Mouse (Mus musculus) MEL (cell line): ENCODE results near the gene P2rx7. TPM values are rescaled to one million over a fixed set of nuclear protein-coding genes. Genes with fewer than 3 reads are reported as not detected.
A peak's percentile ranks its signal among the peaks of the same experiment; 100 is the strongest.

ENCODE experiments used
- DNase-seq: peaks from one replicate; pipeline ENCODE4 v3.0.0; 2011; ENCODE audit warnings: low read depth, low spot score
- H3K27ac ChIP-seq: 2 replicates; pipeline ENCODE4 v1.5.1; 2012; ENCODE audit warnings: low read depth, mild to moderate bottlenecking, control low read depth, low read length, moderate library complexity; ENCODE audit not compliant: control insufficient read depth
- H3K27me3 ChIP-seq, 2 experiments: fragments of 150-350 bp in 1 of 2; sonication (generic) in 1 of 2; 2 replicates each; pipeline ENCODE4 v1.6.1; 2012; ENCODE audit warnings: low read length in 2 of 2, mild to moderate bottlenecking in 2 of 2, improper control_type of control experiment in 1 of 2, moderate library complexity in 1 of 2; ENCODE audit not compliant: insufficient read depth in 2 of 2, control insufficient read depth in 1 of 2
- H3K36me3 ChIP-seq, 2 experiments: 2 replicates each; pipeline ENCODE4 v1.6.1; 2012 to 2014; ENCODE audit warnings: low read length in 2 of 2, improper control_type of control experiment in 1 of 2, inconsistent platforms in 1 of 2, mild to moderate bottlenecking in 1 of 2; ENCODE audit not compliant: insufficient read depth in 2 of 2, control insufficient read depth in 1 of 2
- H3K4me1 ChIP-seq, 2 experiments: fragments of 150-350 bp in 1 of 2; sonication (generic) in 1 of 2; 2 replicates each; pipeline ENCODE4 v1.6.1; 2012; ENCODE audit warnings: low read length in 2 of 2, improper control_type of control experiment in 1 of 2, mild to moderate bottlenecking in 1 of 2; ENCODE audit not compliant: insufficient read depth in 2 of 2, control insufficient read depth in 1 of 2
- H3K4me3 ChIP-seq, 2 experiments: fragments of 150-350 bp in 1 of 2; sonication (generic) in 1 of 2; 2 replicates each; pipeline ENCODE4 v1.5.1; 2012; ENCODE audit warnings: low read depth in 2 of 2, low read length in 2 of 2, mild to moderate bottlenecking in 2 of 2, moderate library complexity in 2 of 2, control low read depth in 1 of 2, improper control_type of control experiment in 1 of 2; ENCODE audit not compliant: control insufficient read depth in 1 of 2, insufficient read depth in 1 of 2
- H3K79me2 ChIP-seq: 2 replicates; pipeline ENCODE4 v1.6.1; 2012; ENCODE audit warnings: mild to moderate bottlenecking, low read length, moderate library complexity; ENCODE audit not compliant: control insufficient read depth, poor library complexity, insufficient read depth
- H3K9ac ChIP-seq: 2 replicates; pipeline ENCODE4 v1.6.1; 2012; ENCODE audit warnings: low read depth, mild to moderate bottlenecking, control low read depth, low read length, moderate library complexity; ENCODE audit not compliant: control insufficient read depth, poor library complexity, severe bottlenecking
- H3K9me3 ChIP-seq: fragments of 150-350 bp; sonication (generic); replicated peaks from 2 replicates; pipeline ENCODE4 v1.6.1; 2012; ENCODE audit warnings: mild to moderate bottlenecking, low read length, improper control_type of control experiment, moderate library complexity; ENCODE audit not compliant: insufficient read depth
- BHLHE40 ChIP-seq: IDR thresholded peaks from 2 replicates; pipeline ENCODE4 v1.6.1; 2012; ENCODE audit warnings: low read depth, mild to moderate bottlenecking, inconsistent platforms, low read length, improper control_type of control experiment, borderline replicate concordance
- CHD2 ChIP-seq: IDR thresholded peaks from 2 replicates; pipeline ENCODE4 v1.6.1; 2011; ENCODE audit warnings: low read length, improper control_type of control experiment
- CTCF ChIP-seq, 3 experiments: IDR thresholded peaks in 2 of 3; conservative IDR thresholded peaks in 1 of 3; 2 replicates each; pipeline ENCODE4 v1.5.1; 2011 to 2012; ENCODE audit warnings: low read length in 3 of 3, low read depth in 2 of 3, mild to moderate bottlenecking in 2 of 3, improper control_type of control experiment in 1 of 3, inconsistent platforms in 1 of 3, mixed read lengths in 1 of 3, moderate library complexity in 1 of 3; ENCODE audit not compliant: control insufficient read depth in 1 of 3, insufficient read depth in 1 of 3, poor library complexity in 1 of 3, severe bottlenecking in 1 of 3
- E2F4 ChIP-seq: IDR thresholded peaks from 2 replicates; pipeline ENCODE4 v1.6.1; 2011; ENCODE audit warnings: low read depth, low read length, improper control_type of control experiment, borderline replicate concordance
- ELF1 ChIP-seq: IDR thresholded peaks from 2 replicates; pipeline ENCODE4 v1.6.1; 2014; ENCODE audit warnings: low read depth, mild to moderate bottlenecking, inconsistent platforms, low read length, improper control_type of control experiment, moderate library complexity
- EP300 ChIP-seq, 2 experiments: IDR thresholded peaks; 2 replicates each; pipeline ENCODE4 v1.6.1; 2011; ENCODE audit warnings: improper control_type of control experiment in 2 of 2, low read length in 2 of 2, low read depth in 1 of 2, mild to moderate bottlenecking in 1 of 2
- ETS1 ChIP-seq: IDR thresholded peaks from 2 replicates; pipeline ENCODE4 v1.6.1; 2012; ENCODE audit warnings: low read depth, mild to moderate bottlenecking, inconsistent platforms, low read length, improper control_type of control experiment, moderate library complexity
- GABPA ChIP-seq: IDR thresholded peaks from 2 replicates; pipeline ENCODE4 v1.6.1; 2012; ENCODE audit warnings: low read depth, mild to moderate bottlenecking, inconsistent platforms, low read length, improper control_type of control experiment, moderate library complexity
- GATA1 ChIP-seq: IDR thresholded peaks from 2 replicates; pipeline ENCODE4 v1.6.1; 2011; ENCODE audit warnings: low read depth, low read length, improper control_type of control experiment
- KAT2A ChIP-seq: conservative IDR thresholded peaks from 2 replicates; pipeline ENCODE4 v1.6.1; 2012; ENCODE audit warnings: low read depth, low read length, improper control_type of control experiment, inconsistent platforms
- MAFK ChIP-seq: IDR thresholded peaks from 2 replicates; pipeline ENCODE4 v1.6.1; 2011; ENCODE audit warnings: low read depth, mild to moderate bottlenecking, low read length, improper control_type of control experiment, borderline replicate concordance
- MAX ChIP-seq: IDR thresholded peaks from 2 replicates; pipeline ENCODE4 v1.6.1; 2011; ENCODE audit warnings: low read length, improper control_type of control experiment
- MAZ ChIP-seq: IDR thresholded peaks from 2 replicates; pipeline ENCODE4 v1.6.1; 2012; ENCODE audit warnings: low read depth, mild to moderate bottlenecking, inconsistent platforms, low read length, improper control_type of control experiment
- MEF2A ChIP-seq: IDR thresholded peaks from 2 replicates; pipeline ENCODE4 v1.6.1; 2014; ENCODE audit warnings: low read depth, mild to moderate bottlenecking, inconsistent platforms, low read length, improper control_type of control experiment; ENCODE audit not compliant: poor library complexity, insufficient replicate concordance, severe bottlenecking; ENCODE audit errors: extremely low read depth
- MXI1 ChIP-seq: IDR thresholded peaks from 2 replicates; pipeline ENCODE4 v1.6.1; 2011; ENCODE audit warnings: mild to moderate bottlenecking, low read depth, low read length, improper control_type of control experiment
- MYB ChIP-seq: IDR thresholded peaks from 2 replicates; pipeline ENCODE4 v1.6.1; 2011; ENCODE audit warnings: mild to moderate bottlenecking, low read depth, low read length, improper control_type of control experiment
- MYC ChIP-seq: IDR thresholded peaks from 2 replicates; pipeline ENCODE4 v1.6.1; 2011; ENCODE audit warnings: low read depth, mild to moderate bottlenecking, low read length, improper control_type of control experiment, moderate library complexity
- NELFE ChIP-seq: IDR thresholded peaks from 2 replicates; pipeline ENCODE4 v1.6.1; 2011; ENCODE audit warnings: low read depth, low read length, improper control_type of control experiment
- NRF1 ChIP-seq: IDR thresholded peaks from 2 replicates; pipeline ENCODE4 v1.6.1; 2014; ENCODE audit warnings: low read depth, mild to moderate bottlenecking, inconsistent platforms, low read length, improper control_type of control experiment, moderate library complexity; ENCODE audit not compliant: poor library complexity, insufficient read depth, severe bottlenecking
- POLR2A ChIP-seq, 2 experiments: IDR thresholded peaks; 2 replicates each; pipeline ENCODE4 v1.6.1; 2011 to 2012; ENCODE audit warnings: low read length in 2 of 2, mild to moderate bottlenecking in 2 of 2, control low read depth in 1 of 2, improper control_type of control experiment in 1 of 2, low read depth in 1 of 2, moderate library complexity in 1 of 2; ENCODE audit not compliant: control insufficient read depth in 1 of 2, insufficient read depth in 1 of 2, poor library complexity in 1 of 2
- POLR2AphosphoS2 ChIP-seq: IDR thresholded peaks from 2 replicates; pipeline ENCODE4 v1.6.1; 2011; ENCODE audit warnings: low read length, improper control_type of control experiment
- POLR2AphosphoS5 ChIP-seq: IDR thresholded peaks from 2 replicates; pipeline ENCODE4 v1.6.1; 2012; ENCODE audit warnings: low read depth, borderline replicate concordance, mild to moderate bottlenecking, inconsistent platforms, low read length, moderate library complexity, mixed read lengths
- RAD21 ChIP-seq: IDR thresholded peaks from 2 replicates; pipeline ENCODE4 v1.6.1; 2011; ENCODE audit warnings: mild to moderate bottlenecking, low read depth, low read length, improper control_type of control experiment
- RCOR1 ChIP-seq: IDR thresholded peaks from 2 replicates; pipeline ENCODE4 v1.6.1; 2012; ENCODE audit warnings: low read depth, mild to moderate bottlenecking, inconsistent platforms, low read length, improper control_type of control experiment
- SIN3A ChIP-seq: IDR thresholded peaks from 2 replicates; pipeline ENCODE4 v1.6.1; 2012; ENCODE audit warnings: low read length, improper control_type of control experiment, inconsistent platforms
- TAL1 ChIP-seq: IDR thresholded peaks from 2 replicates; pipeline ENCODE4 v1.6.1; 2012; ENCODE audit warnings: mild to moderate bottlenecking, inconsistent platforms, low read length, moderate library complexity, mixed read lengths
- TBP ChIP-seq: IDR thresholded peaks from 2 replicates; pipeline ENCODE4 v1.8.0; 2011; ENCODE audit warnings: low read depth, low read length, improper control_type of control experiment
- TCF12 ChIP-seq: IDR thresholded peaks from 2 replicates; pipeline ENCODE4 v1.6.1; 2014; ENCODE audit warnings: low read depth, mild to moderate bottlenecking, inconsistent platforms, low read length, improper control_type of control experiment, moderate library complexity
- USF1 ChIP-seq: IDR thresholded peaks from 2 replicates; pipeline ENCODE4 v1.6.1; 2014; ENCODE audit warnings: low read depth, mild to moderate bottlenecking, inconsistent platforms, low read length, improper control_type of control experiment, moderate library complexity
- USF2 ChIP-seq, 2 experiments: IDR thresholded peaks; 2 replicates each; pipeline ENCODE4 v1.6.1; 2011 to 2012; ENCODE audit warnings: improper control_type of control experiment in 2 of 2, low read length in 2 of 2, borderline replicate concordance in 1 of 2, inconsistent platforms in 1 of 2, low read depth in 1 of 2, mild to moderate bottlenecking in 1 of 2; ENCODE audit not compliant: insufficient read depth in 1 of 2
- ZC3H11A ChIP-seq: IDR thresholded peaks from 2 replicates; pipeline ENCODE4 v1.6.1; 2012; ENCODE audit warnings: low read depth, mild to moderate bottlenecking, inconsistent platforms, low read length, improper control_type of control experiment
- ZKSCAN1 ChIP-seq: IDR thresholded peaks from 2 replicates; pipeline ENCODE4 v1.6.1; 2012; ENCODE audit warnings: low read depth, mild to moderate bottlenecking, inconsistent platforms, low read length, improper control_type of control experiment, moderate library complexity
- ZMIZ1 ChIP-seq: IDR thresholded peaks from 2 replicates; pipeline ENCODE4 v1.6.1; 2012; ENCODE audit warnings: low read depth, mild to moderate bottlenecking, inconsistent platforms, low read length, improper control_type of control experiment, moderate library complexity
- ZNF384 ChIP-seq: IDR thresholded peaks from 2 replicates; pipeline ENCODE4 v1.6.1; 2012; ENCODE audit warnings: low read depth, mild to moderate bottlenecking, inconsistent platforms, low read length, improper control_type of control experiment
- polyA plus RNA-seq, 2 experiments: library from polyadenylated mRNA; stranded (reverse) in 1 of 2; unstranded in 1 of 2; fragments of >175 nt in 1 of 2; fragments of >200 nt in 1 of 2; gene quantifications; 2 replicates each; pipeline versions ENCODE4 v1.2.1 to v1.2.4; 2012; ENCODE audit warnings: low replicate concordance in 2 of 2, low read depth in 1 of 2; ENCODE audit not compliant: insufficient read length in 2 of 2, insufficient read depth in 1 of 2, missing spikeins in 1 of 2
- total RNA-seq: library from RNA; depleted of rRNA; stranded (reverse); fragments of 300-350 nt; gene quantifications from 2 replicates; pipeline ENCODE4 v1.2.3, GENCODE M21; 2012

The P2rx7 gene
- total and polyA plus RNA-seq, 3 experiments: 29.3 to 254 (median 40.8) TPM

DNA sequence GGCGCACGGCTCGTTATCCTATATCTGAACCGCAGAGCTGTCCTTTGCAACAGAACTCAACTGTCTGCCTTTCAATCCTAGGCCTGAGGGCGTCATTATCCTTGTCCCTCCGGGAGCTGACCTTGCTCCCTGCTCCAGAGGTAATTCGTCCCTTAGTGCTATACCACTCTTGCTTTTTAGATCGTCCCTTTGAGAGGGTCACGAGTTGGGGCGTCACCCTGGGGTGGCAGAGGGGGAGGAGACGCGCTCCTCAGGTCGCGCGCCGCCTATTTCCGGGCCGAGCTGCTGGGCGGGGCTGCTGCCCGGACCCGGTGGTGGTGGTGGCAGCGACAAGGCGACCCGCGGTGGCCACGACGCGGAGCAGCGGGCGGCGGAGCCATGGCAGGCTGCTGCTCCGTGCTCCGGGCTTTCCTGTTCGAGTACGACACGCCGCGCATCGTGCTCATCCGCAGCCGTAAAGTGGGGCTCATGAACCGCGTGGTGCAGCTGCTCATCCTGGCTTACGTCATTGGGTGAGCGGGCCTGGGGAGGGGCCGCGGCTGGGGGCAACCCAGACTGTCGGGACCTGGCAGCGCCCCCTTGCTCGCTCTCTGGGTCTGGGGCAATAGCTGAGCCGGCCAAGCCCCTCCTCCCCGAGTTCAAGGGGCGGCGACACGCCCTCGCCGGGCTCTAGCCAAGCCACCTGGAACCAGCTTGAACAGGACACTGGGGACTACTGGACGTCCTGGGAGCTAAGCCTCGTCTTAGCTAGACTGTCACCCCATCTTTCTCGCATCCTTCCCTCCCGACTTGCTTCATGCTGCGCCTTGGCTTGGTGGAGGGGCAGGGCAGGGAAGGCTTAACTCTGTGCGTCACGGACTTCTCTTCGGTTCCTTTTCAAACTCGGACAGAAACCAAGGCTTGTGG is 63.8 kb downstream of the P2rx7 start, which contains the start of gene P2rx4:
Gene P2rx4, plus strand, starts transcription at position 269 of the 906 bp plus-strand sequence.
- H3K27me3 ChIP-seq: no peaks in the 10 kb centered on the region
- H3K36me3 ChIP-seq: peaks cover 0 to 39% of the 10 kb centered on the region in 2 experiments; a peak in 2 of 4 replicates
- peaks cover 18 to 34% of the 10 kb centered on the region in 2 experiments for H3K4me1 ChIP-seq
- peak within 1 kb of the TSS; percentile 81 for H3K9ac ChIP-seq
- DNase-seq: peak; percentile 90
- H3K27ac ChIP-seq: peak within 1 kb of the TSS; percentile 83
- H3K9me3 ChIP-seq: no peaks in the 10 kb centered on the region
- H3K4me3 ChIP-seq: peak within 1 kb of the TSS; percentile 77
- peaks cover 7% of the 10 kb centered on the region for H3K79me2 ChIP-seq
- no peak for TF ChIP-seq ZC3H11A
- no peak for TF ChIP-seq CHD2
- no peak for TF ChIP-seq E2F4
- TF ChIP-seq USF1: peak; percentile 81
- no peak; the same call in 1 of the 2 replicates for TF ChIP-seq GATA1
- peak; percentile 85 for TF ChIP-seq MXI1
- peak; percentile 83; the same call in 1 of the 2 replicates for TF ChIP-seq ZMIZ1
- peak; percentile 88; the same call in 1 of the 2 replicates for TF ChIP-seq POLR2AphosphoS2
- TF ChIP-seq GABPA: no peak
- peak; percentile 78 for TF ChIP-seq SIN3A
- peak in 1 of 3 experiments; percentile 14; a peak in 1 of 6 replicates for TF ChIP-seq CTCF (IDR thresholded peaks at IDR 0.05 in 2 of 3, conservative IDR thresholded peaks at IDR 0.05 in 1 of 3; ENCODE audit: control insufficient read depth in 1 of 3, insufficient read depth in 1 of 3, low read depth in 2 of 3, low read length in 3 of 3, poor library complexity in 1 of 3, severe bottlenecking in 1 of 3)
- TF ChIP-seq BHLHE40: peak; percentile 75; the same call in 1 of the 2 replicates
- no peak for TF ChIP-seq USF2 (IDR thresholded peaks at IDR 0.05; ENCODE audit: borderline replicate concordance in 1 of 2, insufficient read depth in 1 of 2, low read depth in 1 of 2, low read length in 2 of 2)
- TF ChIP-seq MAX: peak; percentile 59
- no peak for TF ChIP-seq MEF2A
- no peak for TF ChIP-seq MYC
- no peak for TF ChIP-seq TAL1
- peak; percentile 73; the same call in 1 of the 2 replicates for TF ChIP-seq MAZ
- TF ChIP-seq ZKSCAN1: no peak
- peak in 1 of 2 experiments; percentile 51; a peak in 3 of 4 replicates for TF ChIP-seq EP300 (IDR thresholded peaks at IDR 0.05; ENCODE audit: low read depth in 1 of 2, low read length in 2 of 2)
- no peak for TF ChIP-seq NRF1
- peak; percentile 49; the same call in 1 of the 2 replicates for TF ChIP-seq ETS1
- peak; percentile 66 for TF ChIP-seq ELF1
- TF ChIP-seq ZNF384: no peak
- TF ChIP-seq KAT2A: peak; percentile 8; the same call in 1 of the 2 replicates
- TF ChIP-seq TBP: peak; percentile 83
- peak; percentile 46 for TF ChIP-seq TCF12
- TF ChIP-seq POLR2AphosphoS5: peak; percentile 77; the same call in 1 of the 2 replicates
- peak; percentile 71 for TF ChIP-seq NELFE
- TF ChIP-seq RCOR1: peak; percentile 39; the same call in 1 of the 2 replicates
- no peak for TF ChIP-seq RAD21
- no peak; the same call in 1 of the 2 replicates for TF ChIP-seq MYB
- peak; percentile 79 to 88 for TF ChIP-seq POLR2A (IDR thresholded peaks at IDR 0.05; ENCODE audit: control insufficient read depth in 1 of 2, insufficient read depth in 1 of 2, low read depth in 1 of 2, low read length in 2 of 2, poor library complexity in 1 of 2)
- TF ChIP-seq MAFK: no peak
